Mouse (Mus musculus): ENCODE measurements at regions not wholly inside any gene's neighbourhood (a gene's known extent, or its start where the extent isn't known, plus 50 kb on each side); places are given as distances from the start of the nearest gene placed in this dataset.

- ATAC-seq (ENCODE audit: low read depth) = no peak
- DNase-seq = no peak
- peaks cover 55% of the 10 kb centered on the region for H3K27me3 ChIP-seq
- no peak overlapping the region for H3K4me2 ChIP-seq
- H3K9ac ChIP-seq = no peak overlapping the region
- H3K27ac ChIP-seq = no peak overlapping the region; the same call in 1 of the 2 replicates
- no peak overlapping the region for H3K4me3 ChIP-seq (replicated peaks)
- 25% methylated on average over 15 of the region's 15 CpGs for WGBS (ENCODE audit: insufficient replicate concordance)
- peaks cover 23% of the 10 kb centered on the region for H3K4me1 ChIP-seq (replicated peaks)
- H3K9me3 ChIP-seq (replicated peaks) = no peaks in the 10 kb centered on the region
- no peaks in the 10 kb centered on the region for H3K36me3 ChIP-seq
Observed at GRCm38 (mm10) chr13:112084484-112085278, 203.6 kb upstream of the Ankrd55 start.

DNA sequence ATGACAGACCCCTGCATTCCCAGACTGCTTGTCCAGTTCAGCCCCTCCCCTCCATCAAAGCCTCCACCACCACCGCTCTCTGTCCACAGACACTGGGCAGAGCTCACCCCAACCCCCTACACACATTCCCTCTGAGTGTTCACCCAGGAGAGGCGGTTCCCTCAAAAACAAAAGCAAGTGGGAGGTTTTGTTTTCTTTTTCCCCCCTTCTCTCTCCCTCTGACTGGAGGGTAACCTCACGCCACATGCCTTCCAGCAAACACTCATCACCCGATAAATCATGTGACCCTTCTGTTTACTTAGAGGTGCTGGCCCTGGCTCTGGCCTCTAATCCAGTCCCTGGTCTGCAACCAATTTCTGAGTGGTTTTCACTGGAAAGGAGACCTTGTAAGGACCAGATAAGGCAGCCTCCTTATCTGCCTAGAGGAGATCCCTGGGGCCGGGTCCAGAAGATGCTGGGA lies 199.9 kb upstream of the Ankrd55 start:
- H3K4me1 ChIP-seq (replicated peaks) = peaks cover 23% of the 10 kb centered on the region
- H3K4me2 ChIP-seq = 0 out of 2 replicates have a peak overlapping the region, but pooled peaks have one; percentile 2
- H3K4me3 ChIP-seq (replicated peaks) = no peak overlapping the region
- no peak for DNase-seq
- H3K36me3 ChIP-seq = no peaks in the 10 kb centered on the region
- peaks cover 50% of the 10 kb centered on the region for H3K27me3 ChIP-seq
- 41% methylated on average over 5 of the region's 5 CpGs for WGBS (ENCODE audit: insufficient replicate concordance)
- H3K27ac ChIP-seq = peak overlapping the region; percentile 22; the same call in 1 of the 2 replicates
- no peaks in the 10 kb centered on the region for H3K9me3 ChIP-seq (replicated peaks)
- no peak overlapping the region for H3K9ac ChIP-seq
- ATAC-seq (ENCODE audit: low read depth) = peak; percentile 78

GRCm38 (mm10) chr13:112090737-112091136 lies 197.5 kb upstream of the Ankrd55 start:
- H3K9ac ChIP-seq = no peak overlapping the region
- whole genome bisulfite sequencing (ENCODE audit: insufficient replicate concordance) = 64% methylated on average over 8 of the region's 8 CpGs
- H3K4me3 ChIP-seq (replicated peaks) = no peak overlapping the region
- H3K27ac ChIP-seq = no peak overlapping the region
- H3K27me3 ChIP-seq = peaks cover 47% of the 10 kb centered on the region
- H3K9me3 ChIP-seq (replicated peaks) = no peaks in the 10 kb centered on the region
- no peak for DNase-seq
- ATAC-seq (ENCODE audit: low read depth) = no peak
- peaks cover 15% of the 10 kb centered on the region for H3K4me1 ChIP-seq (replicated peaks)
- no peak overlapping the region for H3K4me2 ChIP-seq
- H3K36me3 ChIP-seq = no peaks in the 10 kb centered on the region

DNA sequence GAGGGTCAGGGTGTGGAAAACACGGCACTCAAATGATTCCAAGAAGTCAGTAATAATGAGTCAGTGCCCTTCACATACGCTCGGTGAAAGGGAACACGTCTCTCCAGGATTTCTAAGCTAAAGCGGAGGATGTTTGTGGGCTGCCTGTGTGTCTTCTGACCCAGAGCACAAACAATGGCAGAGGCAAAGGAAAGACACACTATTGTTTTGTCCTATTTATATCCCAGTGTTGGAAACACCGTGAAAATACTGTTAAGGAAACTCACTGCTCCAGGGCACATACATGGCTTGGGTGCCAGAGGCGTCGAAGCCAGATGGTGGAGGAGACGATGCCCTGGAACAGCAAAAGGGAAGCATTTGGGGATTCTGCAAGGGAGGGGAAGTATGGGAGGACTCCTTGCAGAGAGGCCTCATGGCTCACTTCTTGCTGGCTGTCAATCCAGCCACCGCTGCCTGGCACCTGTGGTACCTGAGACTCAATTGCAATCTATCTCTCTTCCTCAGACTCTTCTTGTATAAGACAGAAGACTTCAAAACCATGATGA lies 192.6 kb upstream of the Ankrd55 start:
- peaks cover 4% of the 10 kb centered on the region for H3K4me1 ChIP-seq (replicated peaks)
- WGBS (ENCODE audit: insufficient replicate concordance) = 64% methylated on average over 10 of the region's 10 CpGs
- H3K4me3 ChIP-seq (replicated peaks) = no peak overlapping the region
- no peak overlapping the region for H3K4me2 ChIP-seq
- no peak for DNase-seq
- no peak for ATAC-seq (ENCODE audit: low read depth)
- H3K36me3 ChIP-seq = no peaks in the 10 kb centered on the region
- no peak overlapping the region for H3K9ac ChIP-seq
- no peaks in the 10 kb centered on the region for H3K9me3 ChIP-seq (replicated peaks)
- H3K27ac ChIP-seq = no peak overlapping the region
- peaks cover 76% of the 10 kb centered on the region for H3K27me3 ChIP-seq

DNA sequence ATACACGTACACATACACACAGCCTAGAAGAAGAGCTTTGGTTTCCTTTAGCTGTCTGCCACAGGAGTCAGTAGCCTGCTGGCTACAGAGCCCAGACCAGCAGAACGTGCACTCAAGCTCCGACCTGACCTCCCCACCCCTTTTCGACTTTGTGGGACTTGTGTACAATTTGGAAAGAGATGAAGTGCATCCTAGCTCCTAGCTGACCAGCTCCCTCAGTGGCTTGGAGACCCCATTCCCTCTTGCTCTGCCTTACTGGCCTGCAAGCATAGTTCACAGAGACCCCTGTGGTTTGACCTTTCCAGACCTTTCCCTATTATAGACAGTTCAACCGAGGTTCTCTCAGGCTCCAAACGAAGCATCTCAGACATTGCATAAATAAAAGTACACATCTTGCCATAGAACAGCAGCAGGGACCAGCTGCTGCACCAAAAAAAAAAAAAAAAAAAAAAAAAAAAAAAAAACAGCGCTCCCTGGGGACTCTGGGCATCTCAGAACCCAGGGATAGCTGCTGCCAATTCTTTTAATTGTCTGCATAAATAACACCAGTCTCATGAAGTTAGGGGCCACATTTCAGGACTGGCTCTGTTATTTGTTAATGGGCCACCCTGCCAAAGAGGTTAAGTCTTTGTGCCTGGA lies 188.2 kb upstream of the Ankrd55 start:
- Histone ChIP-seq H3K27ac (no peak overlapping the region), H3K4me2 (peak overlapping the region; percentile 66), H3K4me3 (replicated peaks) (peak overlapping the region; percentile 47), H3K9ac (0 out of 2 replicates have a peak overlapping the region, but pooled peaks have one; percentile 52), H3K9me3 (replicated peaks) (no peaks in the 10 kb centered on the region), H3K27me3 (peaks cover 72% of the 10 kb centered on the region), H3K4me1 (replicated peaks) (peaks cover 13% of the 10 kb centered on the region), H3K36me3 (no peaks in the 10 kb centered on the region)
- ATAC-seq (ENCODE audit: low read depth) (peak; percentile 24; the same call in 1 of the 2 replicates), DNase-seq (no peak)
- WGBS (ENCODE audit: insufficient replicate concordance) = 45% methylated on average over 7 of the region's 7 CpGs

GRCm38 (mm10) chr13:112100592-112101420 lies 187.4 kb upstream of the Ankrd55 start:
- Histone ChIP-seq H3K4me2 (peak overlapping the region; percentile 66), H3K36me3 (no peaks in the 10 kb centered on the region), H3K4me3 (replicated peaks) (peak overlapping the region; percentile 47), H3K9ac (peak overlapping the region; percentile 52), H3K4me1 (replicated peaks) (peaks cover 13% of the 10 kb centered on the region), H3K27me3 (peaks cover 71% of the 10 kb centered on the region), H3K27ac (no peak overlapping the region), H3K9me3 (replicated peaks) (no peaks in the 10 kb centered on the region)
- 3% methylated on average over 31 of the region's 31 CpGs for WGBS (ENCODE audit: insufficient replicate concordance)
- DNase-seq (peak; percentile 17), ATAC-seq (ENCODE audit: low read depth) (peak; percentile 65)

- WGBS (ENCODE audit: insufficient replicate concordance) = 47% methylated on average over 5 of the region's 5 CpGs
- no peak overlapping the region for H3K27ac ChIP-seq
Observed at GRCm38 (mm10) chr13:112101421-112101756, 186.9 kb upstream of the Ankrd55 start.

DNA sequence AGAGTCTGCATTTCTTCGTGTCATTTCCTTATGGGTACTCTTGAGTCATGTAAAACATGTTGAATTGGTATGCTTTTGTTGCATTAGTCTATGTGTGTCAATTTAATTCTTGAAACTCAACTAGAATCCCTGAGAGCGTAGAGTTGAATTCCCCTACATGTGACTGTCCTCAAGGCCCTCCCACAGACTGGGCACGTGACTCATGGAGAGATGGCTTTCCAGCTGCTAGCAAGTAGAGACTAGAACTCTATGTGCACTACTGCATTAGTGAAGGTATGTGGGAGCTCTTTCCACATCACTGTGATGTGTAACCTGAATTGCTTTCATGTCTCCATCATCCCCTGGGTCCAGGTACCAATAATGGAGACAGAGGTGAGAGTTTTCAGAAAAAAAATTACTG lies 182.3 kb upstream of the Ankrd55 start:
- ATAC-seq (ENCODE audit: low read depth) = no peak
- H3K36me3 ChIP-seq = no peaks in the 10 kb centered on the region
- H3K4me3 ChIP-seq (replicated peaks) = no peak overlapping the region
- no peaks in the 10 kb centered on the region for H3K9me3 ChIP-seq (replicated peaks)
- peaks cover 48% of the 10 kb centered on the region for H3K27me3 ChIP-seq
- H3K9ac ChIP-seq = no peak overlapping the region
- H3K27ac ChIP-seq = no peak overlapping the region
- no peak for DNase-seq
- peaks cover 7% of the 10 kb centered on the region for H3K4me1 ChIP-seq (replicated peaks)
- no peak overlapping the region for H3K4me2 ChIP-seq
- 70% methylated on average over 3 of the region's 3 CpGs for WGBS (ENCODE audit: insufficient replicate concordance)

More at GRCm38 (mm10) chr13:112101421-112101756, 186.9 kb upstream of the Ankrd55 start:
- H3K36me3 ChIP-seq = no peaks in the 10 kb centered on the region
- peaks cover 66% of the 10 kb centered on the region for H3K27me3 ChIP-seq
- peak overlapping the region; percentile 66 for H3K4me2 ChIP-seq
- no peaks in the 10 kb centered on the region for H3K9me3 ChIP-seq (replicated peaks)
- DNase-seq (no peak), ATAC-seq (ENCODE audit: low read depth) (no peak)
- peak overlapping the region; percentile 47; the same call in 1 of the 2 replicates for H3K4me3 ChIP-seq (replicated peaks)
- H3K4me1 ChIP-seq (replicated peaks) = peaks cover 13% of the 10 kb centered on the region
- H3K9ac ChIP-seq = no peak overlapping the region

DNA sequence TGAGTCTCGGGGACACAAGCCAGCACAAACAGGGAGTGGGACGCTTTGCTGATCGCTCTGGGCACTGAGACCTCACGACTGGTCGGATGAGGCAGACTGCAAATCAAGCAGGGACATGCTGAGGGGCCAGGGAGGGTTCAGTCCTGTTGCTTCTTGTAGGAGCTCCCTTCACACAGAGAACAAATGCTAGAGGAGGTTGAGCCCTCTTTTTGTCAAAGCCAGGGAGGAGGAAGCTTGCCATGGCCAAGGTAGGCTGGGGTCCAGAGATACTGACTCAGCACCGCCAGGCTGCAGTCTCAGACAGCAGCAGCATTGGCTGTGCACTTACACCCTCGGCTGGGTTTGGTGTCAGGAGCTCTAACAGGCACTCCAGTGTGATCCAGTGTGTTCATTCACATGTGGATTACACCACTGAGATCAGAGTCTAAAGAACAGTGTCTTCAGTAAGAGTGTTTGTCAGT lies 173.5 kb upstream of the Ankrd55 start:
- DNase-seq = no peak
- H3K4me2 ChIP-seq = no peak overlapping the region
- 67% methylated on average over 7 of the region's 7 CpGs for WGBS (ENCODE audit: insufficient replicate concordance)
- H3K27me3 ChIP-seq = peaks cover 44% of the 10 kb centered on the region
- no peak overlapping the region for H3K9ac ChIP-seq
- no peaks in the 10 kb centered on the region for H3K9me3 ChIP-seq (replicated peaks)
- H3K27ac ChIP-seq = no peak overlapping the region
- H3K36me3 ChIP-seq = no peaks in the 10 kb centered on the region
- no peak for ATAC-seq (ENCODE audit: low read depth)
- no peaks in the 10 kb centered on the region for H3K4me1 ChIP-seq (replicated peaks)
- no peak overlapping the region for H3K4me3 ChIP-seq (replicated peaks)

DNA sequence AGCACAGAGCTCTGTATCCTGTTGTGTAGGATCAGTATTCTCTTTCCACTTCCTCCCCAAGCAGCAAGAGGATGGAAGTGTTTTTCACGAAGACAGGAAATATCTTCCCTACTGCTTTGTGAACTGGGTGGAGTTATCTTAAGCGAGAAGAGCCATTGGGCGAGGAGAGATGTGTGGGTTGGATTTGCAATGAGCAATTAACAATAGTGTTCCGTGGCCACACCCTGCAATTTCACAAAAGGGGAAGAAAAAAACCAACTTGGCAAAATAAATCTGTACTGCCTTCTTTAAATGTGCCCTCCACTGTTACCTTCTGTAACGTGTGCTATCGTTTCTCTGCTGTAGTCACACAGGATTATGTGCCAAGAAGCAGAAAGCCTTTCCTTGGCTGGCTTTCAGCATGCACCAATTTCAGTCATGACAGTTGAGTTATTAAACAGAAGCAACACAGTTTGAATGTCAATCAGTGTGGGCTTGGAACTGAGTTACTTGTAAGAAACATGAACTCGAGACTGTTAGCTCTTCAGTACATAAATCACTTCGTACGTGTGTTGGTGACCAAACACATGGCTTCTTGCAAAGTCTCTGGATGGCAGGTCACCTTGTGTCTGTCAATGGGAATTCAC lies 172.0 kb upstream of the Ankrd55 start:
- no peaks in the 10 kb centered on the region for H3K4me1 ChIP-seq (replicated peaks)
- no peaks in the 10 kb centered on the region for H3K36me3 ChIP-seq
- 51% methylated on average over 9 of the region's 9 CpGs for WGBS (ENCODE audit: insufficient replicate concordance)
- peaks cover 43% of the 10 kb centered on the region for H3K27me3 ChIP-seq
- no peak overlapping the region for H3K4me3 ChIP-seq (replicated peaks)
- DNase-seq (no peak), ATAC-seq (ENCODE audit: low read depth) (no peak)
- no peak overlapping the region for H3K9ac ChIP-seq
- no peaks in the 10 kb centered on the region for H3K9me3 ChIP-seq (replicated peaks)
- H3K4me2 ChIP-seq = no peak overlapping the region
- peak overlapping the region; percentile 24 for H3K27ac ChIP-seq

Data from liver, embryonic 13.5 days (tissue).